Mouse (Mus musculus) embryonic facial prominence, embryonic 15.5 days (tissue): ENCODE results near the gene AL731706.1. TPM values are rescaled to one million over a fixed set of nuclear protein-coding genes. Genes with fewer than 3 reads are reported as not detected.

Source experiments
- ATAC-seq: fragments of 200-750 bp; cut with Nextera tagmentation; 2 replicates; pipeline ENCODE4 v1.8.0; 2017; ENCODE audit warnings: low read depth, moderate TSS enrichment; ENCODE audit not compliant: insufficient number of reproducible peaks, low FRiP score, low TSS enrichment
- H3K27ac ChIP-seq: fragments of 300-500 bp; sonication (generic); replicated peaks from 2 replicates; pipeline ENCODE4 v1.5.1; 2015; ENCODE audit warnings: mild to moderate bottlenecking, inconsistent platforms
- H3K27me3 ChIP-seq: fragments of 300-500 bp; sonication (generic); 2 replicates; pipeline ENCODE4 v1.6.1; 2015; ENCODE audit warnings: inconsistent platforms
- H3K36me3 ChIP-seq: fragments of 300-500 bp; sonication (generic); 2 replicates; pipeline ENCODE4 v1.6.1; 2015; ENCODE audit warnings: mild to moderate bottlenecking, inconsistent platforms
- H3K4me1 ChIP-seq: fragments of 300-500 bp; sonication (generic); 2 replicates; pipeline ENCODE4 v1.6.1; 2015; ENCODE audit warnings: inconsistent platforms
- H3K4me2 ChIP-seq: fragments of 300-500 bp; sonication (generic); replicated peaks from 2 replicates; pipeline ENCODE4 v1.6.1; 2015; ENCODE audit warnings: mild to moderate bottlenecking, inconsistent platforms
- H3K4me3 ChIP-seq: fragments of 300-500 bp; sonication (generic); replicated peaks from 2 replicates; pipeline ENCODE4 v1.5.1; 2015; ENCODE audit warnings: mild to moderate bottlenecking, inconsistent platforms
- H3K9ac ChIP-seq: fragments of 300-500 bp; sonication (generic); 2 replicates; pipeline ENCODE4 v1.6.1; 2015; ENCODE audit warnings: inconsistent platforms
- H3K9me3 ChIP-seq: fragments of 300-500 bp; sonication (generic); replicated peaks from 2 replicates; pipeline ENCODE4 v1.6.1; 2016; ENCODE audit warnings: inconsistent platforms
- WGBS: fragments of 180-500 bp; shearing (Covaris S2); methylation state at CpG from one replicate; pipeline ENCODE4 v1.1.7; 2015; 5-methylcytosine and 5-hydroxymethylcytosine counted together
- polyA plus RNA-seq: library from polyadenylated mRNA; unstranded; fragments of >200 nt; fragmentation: Nextera tagmentation; extraction: Ambion mirVana; gene quantifications from 2 replicates; pipeline ENCODE4 v1.2.1, GENCODE M21; 2015

Gene AL731706.1
- polyA plus RNA-seq, result 27.8 and 32.4 TPM in 2 replicates

DNA sequence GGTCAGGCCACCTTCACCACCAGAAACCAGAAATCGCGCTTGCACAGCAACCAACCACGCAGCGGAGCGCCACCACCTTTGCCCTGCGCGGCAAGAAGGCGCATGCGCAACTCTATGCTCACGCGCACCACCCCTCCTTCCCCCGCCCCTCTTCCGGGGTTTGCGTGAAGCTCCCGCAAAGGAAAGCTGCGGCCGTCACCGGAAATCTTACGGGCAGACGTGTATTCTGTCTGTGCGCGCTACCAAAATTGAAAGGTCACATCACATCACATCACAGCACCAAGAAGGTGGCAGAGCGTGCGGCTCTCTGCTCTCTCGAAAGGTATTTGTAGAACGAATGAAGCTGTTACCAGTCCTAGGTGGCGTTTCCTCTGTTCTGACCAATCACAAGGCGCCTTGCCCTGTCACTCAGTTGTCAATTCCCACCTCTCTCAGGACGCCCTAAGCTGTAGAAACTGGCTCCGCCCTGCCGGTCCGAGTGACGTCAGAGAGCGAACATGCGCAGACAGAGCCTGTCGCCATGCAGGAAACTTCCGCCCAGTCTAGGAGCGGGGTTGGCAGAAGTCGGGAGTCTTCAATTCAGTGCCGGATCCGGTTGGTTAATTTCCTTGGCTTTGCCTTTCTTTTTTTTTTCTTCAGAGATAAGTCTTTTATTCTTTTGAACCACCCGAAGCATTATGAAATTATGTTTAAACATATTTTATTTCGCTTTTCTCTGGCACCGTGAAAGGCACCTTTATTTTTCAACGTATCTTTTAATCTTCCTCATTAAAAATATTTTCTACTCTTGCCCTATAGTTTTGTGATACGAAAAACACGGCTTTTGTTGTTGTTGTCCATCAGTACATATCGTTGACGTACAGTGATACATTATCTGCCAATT, at the start of gene AL731706.1, which contains the start of the genes Slx4ip and Mkks:
TSS of gene AL731706.1 (minus strand) at position 322 of the 883 bp plus-strand sequence.
TSS of gene Slx4ip (plus strand) at position 151 of the 883 bp plus-strand sequence.
TSS of gene Mkks (minus strand) at position 322 of the 883 bp plus-strand sequence.
- Histone ChIP-seq H3K27ac (peak within 1 kb of the TSS; percentile 97), H3K9me3 (no peaks in the 10 kb centered on the region), H3K9ac (peak within 1 kb of the TSS; percentile 59), H3K4me3 (peak within 1 kb of the TSS; percentile 83), H3K4me1 (peaks cover 5% of the 10 kb centered on the region), H3K27me3 (no peaks in the 10 kb centered on the region), H3K4me2 (peak within 1 kb of the TSS; percentile 50), H3K36me3 (no peaks in the 10 kb centered on the region)
- ATAC-seq, result peak; percentile 98
- WGBS, result under 1% methylated on average over 49 of the region's 49 CpGs

DNA sequence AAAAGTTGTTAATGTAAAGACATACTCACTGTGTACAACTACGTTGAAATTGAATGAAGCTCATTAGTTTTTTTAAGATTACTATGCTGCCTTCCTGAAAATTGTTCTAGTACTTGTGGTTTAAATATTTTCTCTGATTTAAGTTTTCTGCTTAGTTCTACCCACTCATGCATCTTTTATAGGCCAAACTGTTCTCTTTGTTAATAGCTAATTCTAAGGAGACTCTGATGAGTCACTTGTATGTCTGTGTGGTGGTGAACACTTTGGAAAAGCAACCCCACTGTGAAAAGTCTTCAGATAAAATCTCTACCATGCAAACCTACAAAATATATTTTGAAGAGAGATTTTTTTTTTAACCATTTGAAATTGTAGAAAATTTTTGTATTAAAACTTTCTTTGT, 47.1 kb upstream of the AL731706.1 start:
- Histone ChIP-seq H3K27ac (no peak overlapping the region), H3K9ac (no peak overlapping the region), H3K9me3 (no peaks in the 10 kb centered on the region), H3K4me2 (no peak overlapping the region), H3K4me3 (no peak overlapping the region), H3K27me3 (no peaks in the 10 kb centered on the region), H3K36me3 (no peaks in the 10 kb centered on the region), H3K4me1 (no peaks in the 10 kb centered on the region)
- ATAC-seq, result no peak
- WGBS, result 76% methylated on average over 1 of the region's 1 CpGs

DNA sequence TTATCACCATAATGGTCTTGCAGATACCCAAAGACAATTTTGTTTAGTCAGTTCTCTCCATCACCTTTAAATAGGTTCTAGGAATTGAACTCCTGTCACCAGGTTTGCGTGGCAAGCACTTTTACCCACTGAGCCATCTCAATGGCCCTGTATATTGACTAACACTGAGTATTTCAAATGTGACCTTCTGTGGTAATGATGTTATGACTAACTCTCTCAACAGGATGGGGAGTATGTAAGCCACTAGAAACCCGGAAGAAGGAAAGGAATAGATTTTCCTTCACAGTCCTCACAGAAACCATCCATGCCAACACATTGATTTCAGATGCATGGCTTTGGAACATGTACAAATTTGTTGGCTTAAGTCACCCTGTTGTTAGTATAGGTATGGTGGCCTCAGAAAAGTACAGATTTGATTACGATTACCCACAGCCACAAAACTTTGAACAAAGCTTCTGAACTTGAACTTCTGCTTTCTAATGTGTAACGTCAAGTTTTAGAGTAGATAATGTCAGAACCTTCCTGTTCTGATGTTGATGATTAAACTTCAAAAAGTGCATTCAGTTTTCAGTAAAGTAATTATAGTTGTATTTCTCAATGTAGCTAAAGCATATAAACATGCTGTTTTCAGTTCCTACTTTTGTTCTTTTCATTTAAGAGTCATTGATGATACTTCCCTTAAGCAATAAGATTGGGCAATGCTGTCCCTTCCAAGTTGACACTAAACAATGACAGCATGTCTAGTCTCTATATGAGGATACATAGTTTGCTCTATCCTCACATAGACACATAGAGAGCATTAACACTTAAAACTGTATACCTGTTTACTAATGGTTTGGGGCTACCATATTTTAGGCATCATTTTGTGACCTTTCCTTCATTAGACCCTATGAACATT, 45.5 kb upstream of the AL731706.1 start:
- Histone ChIP-seq H3K9me3 (no peaks in the 10 kb centered on the region), H3K4me3 (no peak overlapping the region), H3K4me1 (no peaks in the 10 kb centered on the region), H3K27ac (no peak overlapping the region), H3K4me2 (no peak overlapping the region), H3K27me3 (no peaks in the 10 kb centered on the region), H3K36me3 (no peaks in the 10 kb centered on the region), H3K9ac (no peak overlapping the region)
- no peak for ATAC-seq
- WGBS, result 83% methylated on average over 4 of the region's 4 CpGs

DNA sequence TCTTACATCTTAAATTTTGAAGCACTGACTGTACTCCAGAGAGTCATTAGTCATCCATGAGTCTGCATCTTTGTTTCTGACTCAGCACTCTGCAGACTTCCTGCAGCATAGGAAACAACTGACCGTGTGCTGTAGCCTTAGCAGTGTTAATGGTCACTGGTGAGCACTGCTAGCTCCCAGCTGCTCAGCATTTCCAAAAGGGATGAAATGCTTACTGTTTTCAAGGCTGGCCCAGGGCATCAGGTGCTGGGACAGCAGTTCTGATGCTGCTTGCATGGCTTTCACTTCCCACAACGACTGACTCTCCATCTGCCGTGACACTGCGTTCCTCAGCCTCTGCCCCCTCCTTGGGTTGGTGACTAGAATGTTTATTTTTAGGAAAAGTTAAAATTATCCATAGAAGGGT, 29.8 kb upstream of the AL731706.1 start:
- Histone ChIP-seq H3K4me1 (peaks cover 19% of the 10 kb centered on the region), H3K9me3 (no peaks in the 10 kb centered on the region), H3K36me3 (no peaks in the 10 kb centered on the region), H3K27ac (no peak overlapping the region), H3K9ac (no peak overlapping the region), H3K4me3 (no peak overlapping the region), H3K27me3 (no peaks in the 10 kb centered on the region), H3K4me2 (no peak overlapping the region)
- ATAC-seq, result peak; percentile 39
- 60% methylated on average over 4 of the region's 4 CpGs for WGBS

DNA sequence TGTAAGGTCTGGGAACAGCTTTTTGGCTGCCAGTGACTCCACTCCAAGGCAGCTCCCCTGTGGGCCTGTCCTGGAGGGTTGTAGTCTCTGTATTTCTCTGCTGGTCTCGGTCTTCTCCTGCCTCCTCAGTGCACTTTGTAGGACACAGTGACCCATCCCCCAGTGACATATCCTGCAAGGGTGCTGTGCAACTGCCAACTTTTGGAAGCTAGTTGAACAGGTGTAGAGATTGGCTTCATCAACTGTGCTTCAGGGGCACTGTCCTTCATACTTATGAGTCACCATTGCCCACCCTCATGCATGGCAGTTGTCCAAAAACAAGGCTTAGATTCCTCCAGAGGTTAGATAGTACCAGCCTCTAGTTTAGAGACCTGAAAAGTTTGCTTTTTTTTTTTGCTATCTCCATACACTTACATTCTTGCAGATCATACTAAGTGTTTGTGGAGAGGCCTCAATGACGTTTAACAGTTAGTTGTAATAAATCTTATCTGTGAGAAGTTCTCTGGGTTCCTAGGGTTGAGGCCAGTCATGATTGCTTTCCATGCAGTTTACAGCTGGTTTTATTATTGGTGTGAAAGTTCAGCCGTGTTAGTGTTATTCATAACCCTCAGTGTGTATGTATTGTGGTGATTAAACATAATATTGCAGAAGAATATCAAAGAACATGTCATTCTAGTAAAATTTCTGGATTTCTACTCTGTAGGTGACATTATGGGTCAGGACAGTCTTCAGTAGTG, 29.2 kb upstream of the AL731706.1 start:
- H3K9ac ChIP-seq, result no peak overlapping the region
- no peak overlapping the region for H3K4me2 ChIP-seq
- H3K36me3 ChIP-seq, result no peaks in the 10 kb centered on the region
- 79% methylated on average over 3 of the region's 3 CpGs for WGBS
- 0 out of 2 replicates have a peak, but pooled peaks have one; percentile 4 for ATAC-seq
- no peak overlapping the region for H3K4me3 ChIP-seq
- H3K4me1 ChIP-seq, result peaks cover 19% of the 10 kb centered on the region
- H3K27me3 ChIP-seq, result no peaks in the 10 kb centered on the region
- no peaks in the 10 kb centered on the region for H3K9me3 ChIP-seq
- no peak overlapping the region for H3K27ac ChIP-seq

DNA sequence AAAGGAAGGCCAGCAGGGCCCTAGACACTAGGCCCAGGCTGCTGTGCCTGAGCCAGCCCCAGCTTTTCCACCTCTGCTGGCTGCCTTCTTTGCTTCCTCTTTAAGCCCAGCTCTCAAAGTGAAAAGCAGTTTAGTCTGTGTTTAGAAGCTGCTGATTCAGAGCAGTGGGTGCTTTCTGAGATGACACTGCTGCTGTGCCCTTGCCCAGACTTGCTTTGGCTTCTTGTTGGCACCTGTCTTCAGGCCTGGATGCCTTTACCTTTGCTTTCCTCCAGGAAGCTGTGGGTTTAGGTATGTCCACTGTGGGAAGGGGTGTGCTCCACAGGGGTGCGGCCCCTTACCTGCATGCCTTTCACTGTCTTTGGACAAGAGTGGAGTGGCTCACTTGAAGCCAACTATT, 28.2 kb upstream of the AL731706.1 start:
- H3K9ac ChIP-seq, result no peak overlapping the region
- no peak overlapping the region for H3K27ac ChIP-seq
- no peaks in the 10 kb centered on the region for H3K9me3 ChIP-seq
- peaks cover 19% of the 10 kb centered on the region for H3K4me1 ChIP-seq
- 86% methylated on average over 1 of the region's 1 CpGs for WGBS
- H3K27me3 ChIP-seq, result no peaks in the 10 kb centered on the region
- H3K4me2 ChIP-seq, result no peak overlapping the region
- H3K4me3 ChIP-seq, result no peak overlapping the region
- no peak for ATAC-seq
- H3K36me3 ChIP-seq, result no peaks in the 10 kb centered on the region

DNA sequence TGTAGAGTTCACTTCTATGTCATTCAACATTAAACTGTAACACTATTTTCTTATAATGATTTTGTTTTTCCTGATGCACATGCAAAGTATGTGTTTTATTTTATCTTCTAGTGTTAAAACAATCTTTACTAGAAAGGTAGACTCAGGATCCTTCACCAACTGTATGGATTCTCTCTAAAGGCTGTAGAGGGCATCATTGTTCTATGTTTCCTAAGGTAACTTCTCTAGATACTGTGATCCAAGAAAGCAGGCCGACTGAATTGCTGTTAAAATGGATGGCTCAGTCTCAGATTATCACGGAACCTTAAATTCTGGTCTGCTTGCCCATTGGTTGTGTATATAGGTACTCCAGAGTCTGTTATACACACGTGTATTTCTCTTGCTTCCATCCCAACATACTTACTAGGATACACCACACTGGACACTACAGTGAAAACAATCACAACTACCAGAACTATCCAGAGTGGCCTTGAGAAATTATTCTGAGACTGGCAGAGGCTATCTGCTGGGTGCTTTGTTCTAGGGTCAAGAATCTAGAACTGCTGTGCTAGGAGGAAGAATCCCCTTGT, 23.2 kb upstream of the AL731706.1 start:
- Histone ChIP-seq H3K9me3 (no peaks in the 10 kb centered on the region), H3K36me3 (no peaks in the 10 kb centered on the region), H3K4me1 (peaks cover 12% of the 10 kb centered on the region; the same call in 1 of the 2 replicates), H3K4me3 (no peak overlapping the region), H3K9ac (no peak overlapping the region), H3K4me2 (no peak overlapping the region), H3K27ac (no peak overlapping the region), H3K27me3 (no peaks in the 10 kb centered on the region)
- 39% methylated on average over 3 of the region's 3 CpGs for WGBS
- ATAC-seq, result no peak; the same call in 1 of the 2 replicates

DNA sequence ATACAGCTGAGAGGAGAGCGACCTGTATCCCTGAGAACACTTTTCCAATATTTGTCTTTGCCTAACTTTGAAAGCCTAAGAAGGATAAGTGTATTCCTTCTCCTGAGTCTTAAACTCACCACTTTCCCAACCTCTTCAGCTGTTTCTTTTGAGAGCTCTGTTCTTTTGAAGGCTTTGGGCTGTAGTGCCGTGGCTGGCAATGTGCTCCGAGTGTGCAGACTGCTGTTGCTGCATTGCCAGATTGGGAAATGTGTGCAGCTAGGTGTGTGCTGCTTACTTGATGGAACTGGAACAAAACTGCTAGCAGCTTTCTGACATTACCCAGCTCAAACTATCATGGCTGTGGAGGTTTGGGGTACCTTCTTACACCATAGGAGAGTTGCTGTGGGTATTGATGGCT, 21.8 kb upstream of the AL731706.1 start:
- H3K4me3 ChIP-seq, result no peak overlapping the region
- no peak overlapping the region for H3K4me2 ChIP-seq
- no peaks in the 10 kb centered on the region for H3K36me3 ChIP-seq
- no peaks in the 10 kb centered on the region for H3K27me3 ChIP-seq
- ATAC-seq, result no peak
- H3K9me3 ChIP-seq, result no peaks in the 10 kb centered on the region
- no peak overlapping the region for H3K27ac ChIP-seq
- no peak overlapping the region for H3K9ac ChIP-seq
- 76% methylated on average over 3 of the region's 3 CpGs for WGBS
- H3K4me1 ChIP-seq, result peaks cover 12% of the 10 kb centered on the region; the same call in 1 of the 2 replicates

DNA sequence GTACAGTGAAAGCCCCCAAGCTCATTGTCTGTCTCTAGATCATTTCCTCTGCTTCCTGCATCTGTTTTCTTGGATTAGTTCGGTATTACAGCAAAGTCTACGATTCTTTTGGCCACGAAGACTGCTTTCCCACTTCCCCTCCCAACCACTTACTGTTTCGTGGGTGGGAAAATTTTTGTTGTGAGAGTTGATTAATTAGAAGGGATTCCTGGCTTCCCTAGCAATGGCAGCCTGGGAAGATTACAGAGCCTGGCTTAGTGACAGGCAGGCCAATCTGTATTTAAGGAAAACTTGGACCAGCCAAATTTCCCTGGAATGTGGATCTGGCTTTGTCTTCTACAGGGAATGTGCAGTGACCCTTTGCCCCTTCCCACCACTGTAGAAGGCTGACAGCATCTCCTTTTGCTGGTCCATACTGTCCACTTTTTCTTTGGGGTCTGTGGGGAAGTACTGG, 20.8 kb upstream of the AL731706.1 start:
- no peaks in the 10 kb centered on the region for H3K36me3 ChIP-seq
- no peak overlapping the region for H3K4me3 ChIP-seq
- ATAC-seq, result no peak
- no peaks in the 10 kb centered on the region for H3K27me3 ChIP-seq
- H3K4me2 ChIP-seq, result no peak overlapping the region
- WGBS, result 25% methylated on average over 4 of the region's 4 CpGs
- H3K4me1 ChIP-seq, result peaks cover 10% of the 10 kb centered on the region; the same call in 1 of the 2 replicates
- no peaks in the 10 kb centered on the region for H3K9me3 ChIP-seq
- no peak overlapping the region for H3K9ac ChIP-seq
- no peak overlapping the region for H3K27ac ChIP-seq

DNA sequence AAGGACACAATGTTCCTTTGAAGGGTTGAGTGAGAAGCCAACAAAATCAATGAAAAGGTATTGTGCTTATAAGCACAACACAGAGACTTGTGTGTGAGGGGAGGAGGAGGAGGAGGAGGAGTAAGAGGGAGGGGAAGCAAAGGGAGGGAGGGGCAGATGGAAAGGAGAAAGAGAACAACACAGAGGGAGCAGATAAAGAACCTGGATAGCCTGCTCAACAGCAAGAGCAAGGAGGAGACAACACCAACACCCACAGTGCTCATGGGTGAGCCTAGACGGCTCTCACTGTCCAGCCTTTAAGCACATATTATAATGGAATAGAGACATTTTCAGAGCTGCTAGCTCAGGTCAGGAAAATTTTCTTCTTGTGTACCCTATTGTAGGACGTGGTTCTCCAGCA, 18.1 kb upstream of the AL731706.1 start:
- Histone ChIP-seq H3K4me3 (no peak overlapping the region), H3K27ac (no peak overlapping the region), H3K4me2 (no peak overlapping the region), H3K9ac (no peak overlapping the region), H3K27me3 (no peaks in the 10 kb centered on the region), H3K36me3 (no peaks in the 10 kb centered on the region), H3K9me3 (no peaks in the 10 kb centered on the region), H3K4me1 (peaks cover 6% of the 10 kb centered on the region; the same call in 1 of the 2 replicates)
- 82% methylated on average over 2 of the region's 2 CpGs for WGBS
- no peak for ATAC-seq
